Mouse (Mus musculus) CH12.LX (cell line): Measurements from ENCODE around the gene Syce3. TPM values are rescaled to one million over a fixed set of nuclear protein-coding genes. Genes with fewer than 3 reads are reported as not detected.

Source experiments
- DNase-seq: peaks from one replicate; pipeline ENCODE4 v3.0.0-alpha.2; 2013; ENCODE audit errors: extremely low read depth
- H3K27ac ChIP-seq: 2 replicates; pipeline ENCODE4 v1.5.1; 2012; ENCODE audit warnings: low read depth, mild to moderate bottlenecking, control low read depth, moderate library complexity; ENCODE audit not compliant: insufficient read depth
- H3K27me3 ChIP-seq: replicated peaks from 2 replicates; pipeline ENCODE3; 2012; ENCODE audit warnings: inconsistent platforms
- H3K36me3 ChIP-seq, 2 experiments: replicated peaks in 1 of 2; 2 replicates each; pipeline versions ENCODE3 to v1.6.1; 2012; ENCODE audit warnings: inconsistent platforms in 1 of 2, low read length in 1 of 2, mild to moderate bottlenecking in 1 of 2, mixed read lengths in 1 of 2, moderate library complexity in 1 of 2; ENCODE audit not compliant: control insufficient read depth in 1 of 2, insufficient read depth in 1 of 2
- H3K4me1 ChIP-seq, 2 experiments: 2 replicates each; pipeline ENCODE4 v1.6.1; 2012; ENCODE audit warnings: inconsistent platforms in 1 of 2, moderate library complexity in 1 of 2; ENCODE audit not compliant: insufficient read depth in 2 of 2, control insufficient read depth in 1 of 2
- H3K4me2 ChIP-seq: 2 replicates; pipeline ENCODE4 v1.6.1; 2012; ENCODE audit warnings: low read depth, mild to moderate bottlenecking, control low read depth; ENCODE audit not compliant: poor library complexity, insufficient read depth, severe bottlenecking
- H3K4me3 ChIP-seq, 3 experiments: fragments of 150-350 bp in 1 of 3; sonication (generic) in 1 of 3; replicated peaks in 1 of 3; 2 replicates each; pipeline versions ENCODE3 to v1.5.1; 2011 to 2012; ENCODE audit warnings: low read depth in 2 of 3, low read length in 2 of 3, mild to moderate bottlenecking in 2 of 3, moderate library complexity in 2 of 3, control low read depth in 1 of 3, improper control_type of control experiment in 1 of 3, inconsistent platforms in 1 of 3, mixed read lengths in 1 of 3; ENCODE audit not compliant: poor library complexity in 1 of 3
- H3K79me2 ChIP-seq: replicated peaks from 2 replicates; pipeline ENCODE4 v1.6.1; 2012; ENCODE audit warnings: mild to moderate bottlenecking, moderate library complexity; ENCODE audit not compliant: control insufficient read depth, poor library complexity, insufficient read depth, severe bottlenecking; ENCODE audit errors: extremely low read depth
- H3K9ac ChIP-seq: 2 replicates; pipeline ENCODE4 v1.6.1; 2012; ENCODE audit warnings: low read depth, mild to moderate bottlenecking, control low read depth, moderate library complexity; ENCODE audit not compliant: insufficient read depth
- H3K9me3 ChIP-seq: replicated peaks from 2 replicates; pipeline ENCODE3; 2012; ENCODE audit warnings: low read length, inconsistent platforms, mixed read lengths
- BHLHE40 ChIP-seq: IDR thresholded peaks from 2 replicates; pipeline ENCODE4 v1.6.1; 2011; ENCODE audit warnings: mild to moderate bottlenecking, low read depth, low read length, improper control_type of control experiment
- CHD1 ChIP-seq: IDR thresholded peaks from 2 replicates; pipeline ENCODE4 v1.6.1; 2012; ENCODE audit warnings: low read depth, low read length, improper control_type of control experiment, inconsistent platforms
- CHD2 ChIP-seq: IDR thresholded peaks from 2 replicates; pipeline ENCODE4 v1.6.1; 2011; ENCODE audit warnings: low read length, improper control_type of control experiment
- CTCF ChIP-seq, 2 experiments: IDR thresholded peaks in 1 of 2; conservative IDR thresholded peaks in 1 of 2; 2 replicates each; pipeline ENCODE4 v1.5.1; 2011 to 2012; ENCODE audit warnings: low read depth in 2 of 2, low read length in 2 of 2, improper control_type of control experiment in 1 of 2, inconsistent platforms in 1 of 2, mild to moderate bottlenecking in 1 of 2, moderate library complexity in 1 of 2
- E2F4 ChIP-seq: IDR thresholded peaks from 2 replicates; pipeline ENCODE4 v1.6.1; 2011; ENCODE audit warnings: low read depth, low read length, improper control_type of control experiment; ENCODE audit not compliant: insufficient replicate concordance
- ELF1 ChIP-seq: IDR thresholded peaks from 2 replicates; pipeline ENCODE4 v1.6.1; 2014; ENCODE audit warnings: low read depth, mild to moderate bottlenecking, inconsistent platforms, low read length, improper control_type of control experiment
- EP300 ChIP-seq: IDR thresholded peaks from 2 replicates; pipeline ENCODE4 v1.6.1; 2011; ENCODE audit warnings: low read length, improper control_type of control experiment
- ETS1 ChIP-seq: conservative IDR thresholded peaks from 2 replicates; pipeline ENCODE4 v1.6.1; 2012; ENCODE audit warnings: low read depth, mild to moderate bottlenecking, inconsistent platforms, low read length, improper control_type of control experiment, moderate library complexity
- GABPA ChIP-seq: IDR thresholded peaks from 2 replicates; pipeline ENCODE4 v1.6.1; 2012; ENCODE audit warnings: low read depth, low read length, improper control_type of control experiment, inconsistent platforms; ENCODE audit not compliant: insufficient replicate concordance
- HCFC1 ChIP-seq: IDR thresholded peaks from 2 replicates; pipeline ENCODE4 v1.6.1; 2012; ENCODE audit warnings: low read depth, mild to moderate bottlenecking, inconsistent platforms, low read length, improper control_type of control experiment
- IRF4 ChIP-seq: IDR thresholded peaks from 2 replicates; pipeline ENCODE4 v1.6.1; 2014; ENCODE audit warnings: low read depth, mild to moderate bottlenecking, inconsistent platforms, low read length, improper control_type of control experiment
- JUN ChIP-seq: IDR thresholded peaks from 2 replicates; pipeline ENCODE4 v1.6.1; 2011; ENCODE audit warnings: low read depth, mild to moderate bottlenecking, low read length, improper control_type of control experiment, moderate library complexity; ENCODE audit not compliant: insufficient read depth
- JUND ChIP-seq: conservative IDR thresholded peaks from 2 replicates; pipeline ENCODE4 v1.6.1; 2011; ENCODE audit warnings: low read depth, low read length, improper control_type of control experiment
- KAT2A ChIP-seq: IDR thresholded peaks from 2 replicates; pipeline ENCODE4 v1.6.1; 2012; ENCODE audit warnings: low read length, improper control_type of control experiment, inconsistent platforms; ENCODE audit not compliant: insufficient replicate concordance
- MAFK ChIP-seq: IDR thresholded peaks from 2 replicates; pipeline ENCODE4 v1.6.1; 2011; ENCODE audit warnings: low read length, improper control_type of control experiment; ENCODE audit not compliant: insufficient replicate concordance
- MAX ChIP-seq: IDR thresholded peaks from 2 replicates; pipeline ENCODE4 v1.6.1; 2011; ENCODE audit warnings: low read length, improper control_type of control experiment
- MAZ ChIP-seq: IDR thresholded peaks from 2 replicates; pipeline ENCODE4 v1.6.1; 2012; ENCODE audit warnings: low read depth, mild to moderate bottlenecking, inconsistent platforms, low read length, improper control_type of control experiment, moderate library complexity
- MEF2A ChIP-seq: IDR thresholded peaks from 2 replicates; pipeline ENCODE4 v1.6.1; 2014; ENCODE audit warnings: low read depth, mild to moderate bottlenecking, inconsistent platforms, low read length, improper control_type of control experiment, borderline replicate concordance
- MXI1 ChIP-seq: IDR thresholded peaks from 2 replicates; pipeline ENCODE4 v1.6.1; 2011; ENCODE audit warnings: mild to moderate bottlenecking, low read depth, low read length, improper control_type of control experiment
- MYC ChIP-seq: IDR thresholded peaks from 2 replicates; pipeline ENCODE4 v1.6.1; 2011; ENCODE audit warnings: low read depth, mild to moderate bottlenecking, improper control_type of control experiment, low read length
- NELFE ChIP-seq: IDR thresholded peaks from 2 replicates; pipeline ENCODE4 v1.6.1; 2011; ENCODE audit warnings: low read depth, low read length, improper control_type of control experiment
- NRF1 ChIP-seq: IDR thresholded peaks from 2 replicates; pipeline ENCODE4 v1.6.1; 2014; ENCODE audit warnings: low read depth, mild to moderate bottlenecking, inconsistent platforms, low read length, improper control_type of control experiment, moderate library complexity
- PAX5 ChIP-seq: IDR thresholded peaks from 2 replicates; pipeline ENCODE4 v1.6.1; 2012; ENCODE audit warnings: low read length, inconsistent platforms, mixed read lengths
- POLR2A ChIP-seq: IDR thresholded peaks from 2 replicates; pipeline ENCODE4 v1.6.1; 2011; ENCODE audit warnings: low read depth, mild to moderate bottlenecking, improper control_type of control experiment, low read length
- POLR2AphosphoS2 ChIP-seq: IDR thresholded peaks from 2 replicates; pipeline ENCODE4 v1.6.1; 2011; ENCODE audit warnings: low read depth, low read length, improper control_type of control experiment
- RAD21 ChIP-seq: IDR thresholded peaks from 2 replicates; pipeline ENCODE4 v1.6.1; 2011; ENCODE audit warnings: low read depth, mild to moderate bottlenecking, low read length, improper control_type of control experiment, moderate library complexity
- RCOR1 ChIP-seq: conservative IDR thresholded peaks from 2 replicates; pipeline ENCODE4 v1.6.1; 2012; ENCODE audit warnings: low read depth, mild to moderate bottlenecking, inconsistent platforms, low read length, improper control_type of control experiment
- SIN3A ChIP-seq: IDR thresholded peaks from 2 replicates; pipeline ENCODE4 v1.6.1; 2012; ENCODE audit warnings: low read length, improper control_type of control experiment, inconsistent platforms
- SMC3 ChIP-seq: IDR thresholded peaks from 2 replicates; pipeline ENCODE4 v1.6.1; 2011; ENCODE audit warnings: low read depth, low read length, improper control_type of control experiment
- TBP ChIP-seq: conservative IDR thresholded peaks from 2 replicates; pipeline ENCODE4 v1.6.1; 2011; ENCODE audit warnings: low read depth, low read length, improper control_type of control experiment
- TCF12 ChIP-seq: IDR thresholded peaks from 2 replicates; pipeline ENCODE4 v1.6.1; 2014; ENCODE audit warnings: low read depth, mild to moderate bottlenecking, inconsistent platforms, low read length, improper control_type of control experiment
- UBTF ChIP-seq: IDR thresholded peaks from 2 replicates; pipeline ENCODE4 v1.6.1; 2012; ENCODE audit warnings: low read depth, mild to moderate bottlenecking, inconsistent platforms, low read length, improper control_type of control experiment, moderate library complexity
- USF1 ChIP-seq: IDR thresholded peaks from 2 replicates; pipeline ENCODE4 v1.6.1; 2014; ENCODE audit warnings: low read depth, mild to moderate bottlenecking, inconsistent platforms, low read length, improper control_type of control experiment
- USF2 ChIP-seq: conservative IDR thresholded peaks from 2 replicates; pipeline ENCODE4 v1.6.1; 2011; ENCODE audit warnings: low read depth, low read length, improper control_type of control experiment
- ZC3H11A ChIP-seq: IDR thresholded peaks from 2 replicates; pipeline ENCODE4 v1.6.1; 2012; ENCODE audit warnings: low read depth, mild to moderate bottlenecking, inconsistent platforms, low read length, improper control_type of control experiment
- ZKSCAN1 ChIP-seq: IDR thresholded peaks from 2 replicates; pipeline ENCODE4 v1.6.1; 2012; ENCODE audit warnings: low read depth, inconsistent platforms, low read length, improper control_type of control experiment, borderline replicate concordance
- ZMIZ1 ChIP-seq: IDR thresholded peaks from 2 replicates; pipeline ENCODE4 v1.6.1; 2012; ENCODE audit warnings: low read depth, mild to moderate bottlenecking, inconsistent platforms, low read length, improper control_type of control experiment
- ZNF384 ChIP-seq: IDR thresholded peaks from 2 replicates; pipeline ENCODE4 v1.6.1; 2012; ENCODE audit warnings: low read depth, low read length, improper control_type of control experiment, inconsistent platforms
- dilution Hi-C: fragments of 300-500 bp; cut with MboI; formaldehyde crosslinking; loops from 2 replicates; pipeline ENCODE4 v1.14.3; 2020; ENCODE audit warnings: low sequenced_read_pairs; ENCODE audit not compliant: extremely low pct_unique_long_range_greater_than_20kb, extremely low pct_ligation_motif_present
- in situ Hi-C: fragments of 300-500 bp; cut with MboI; formaldehyde crosslinking; loops from 3 replicates; pipeline ENCODE4 v1.14.3; 2019; ENCODE audit warnings: low sequenced_read_pairs, low pct_ligation_motif_present, low pct_unique_long_range_greater_than_20kb, mixed read lengths
- polyA plus RNA-seq: library from polyadenylated mRNA; unstranded; fragments of >175 nt; gene quantifications from 2 replicates; pipeline ENCODE4 v1.2.1, GENCODE M21; 2012; ENCODE audit warnings: low read depth; ENCODE audit not compliant: insufficient read length
- total RNA-seq, 2 experiments: library from RNA; depleted of rRNA; stranded (reverse); fragments of 300-350 nt in 1 of 2; fragments of >200 nt in 1 of 2; gene quantifications; 2 replicates each; pipeline ENCODE4 v1.2.3; 2012 to 2014

Syce3 gene
- total and polyA plus RNA-seq, 3 experiments: not detected

DNA sequence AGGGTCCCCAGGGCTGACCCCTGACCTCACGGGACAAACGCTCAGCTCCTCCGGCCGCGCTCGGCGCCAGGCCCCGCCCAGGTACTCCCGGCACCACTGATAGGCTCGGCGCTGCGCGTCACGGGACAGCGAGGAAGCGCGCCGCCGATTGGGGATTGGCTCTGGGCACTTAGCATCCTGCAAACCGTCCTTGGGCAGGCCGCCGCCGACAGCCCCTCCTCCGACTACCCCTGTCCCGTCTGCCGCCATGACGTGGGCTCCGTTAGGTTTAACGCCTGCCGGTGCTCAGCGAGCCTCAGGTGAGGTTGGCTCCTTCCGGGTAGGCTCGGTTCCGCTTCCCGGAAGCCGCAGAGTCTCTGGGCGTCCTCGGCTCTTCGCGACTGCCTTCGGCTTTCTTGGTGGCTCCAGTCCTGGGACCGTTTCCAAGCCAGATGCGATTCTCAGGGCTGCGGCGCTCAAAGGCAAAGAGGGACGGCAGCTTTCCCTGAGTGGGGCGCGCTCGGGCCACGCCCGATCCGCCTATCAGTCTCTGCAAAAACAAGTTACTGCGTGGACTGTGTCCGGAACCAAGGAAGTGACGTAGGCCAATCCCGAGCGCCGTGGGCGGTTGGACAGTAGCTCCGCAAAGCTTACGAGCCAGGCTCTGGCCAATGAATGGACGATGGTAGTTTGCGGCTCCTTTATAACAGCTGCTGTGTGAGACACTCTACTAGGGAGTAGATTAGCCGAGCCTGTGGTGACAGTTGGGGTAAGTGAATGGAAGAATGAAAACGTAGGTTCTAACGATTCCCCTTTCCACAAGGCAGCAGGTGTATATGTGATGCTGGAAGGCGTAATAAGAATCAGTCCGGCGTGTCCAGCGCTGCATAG lies 19.3 kb upstream of the Syce3 start, which contains the start of the genes C730034F03Rik, Gm44502 and Chkb:
Gene C730034F03Rik (plus strand): TSS at position 238 of the 870 bp plus-strand sequence.
Gene Gm44502 (minus strand): TSS at position 345 of the 870 bp plus-strand sequence.
Gene Chkb (minus strand): TSS at position 557 of the 870 bp plus-strand sequence.
- H3K79me2 ChIP-seq: peaks cover 12% of the 10 kb centered on the region
- in situ Hi-C loops (loop anchor here (10.0 kb wide), 1 partner anchor 355 kb away; the partner anchor contains the start of gene Trabd), dilution Hi-C loops (no loop called here)

More for the DNA sequence above, 19.3 kb upstream of the Syce3 start, which contains the start of the genes C730034F03Rik, Gm44502 and Chkb:
- Histone ChIP-seq H3K9me3 (no peaks in the 10 kb centered on the region), H3K36me3 (peaks cover 21 to 36% of the 10 kb centered on the region in 2 experiments), H3K27me3 (no peaks in the 10 kb centered on the region), H3K4me3 (peak within 1 kb of the TSS; percentile 79 to 90 (median 80)), H3K4me2 (peak within 1 kb of the TSS; percentile 85), H3K4me1 (peaks cover 0 to 14% of the 10 kb centered on the region in 2 experiments; a peak in 2 of 4 replicates), H3K9ac (peak within 1 kb of the TSS; percentile 91), H3K27ac (peak within 1 kb of the TSS; percentile 76)
- peak; percentile 29; the same call in 1 of the 2 replicates for TF ChIP-seq IRF4
- peak; percentile 69 for TF ChIP-seq TCF12
- TF ChIP-seq MXI1: peak; percentile 77
- no peak for TF ChIP-seq ZNF384
- TF ChIP-seq ETS1: 0 out of 2 replicates have a peak, but pooled peaks have one; percentile 30
- TF ChIP-seq POLR2AphosphoS2: peak; percentile 75
- TF ChIP-seq USF2: no peak
- no peak for TF ChIP-seq CTCF (conservative IDR thresholded peaks at IDR 0.05 in 1 of 2, IDR thresholded peaks at IDR 0.05 in 1 of 2; ENCODE audit: low read depth in 2 of 2, low read length in 2 of 2)
- no peak for TF ChIP-seq E2F4
- 0 out of 2 replicates have a peak, but pooled peaks have one; percentile 43 for TF ChIP-seq KAT2A
- TF ChIP-seq ZC3H11A: no peak
- peak; percentile 81 for TF ChIP-seq NELFE
- peak; percentile 92; the same call in 1 of the 2 replicates for TF ChIP-seq SIN3A
- TF ChIP-seq TBP: peak; percentile 98
- TF ChIP-seq MEF2A: no peak
- no peak for TF ChIP-seq UBTF
- no peak; the same call in 1 of the 2 replicates for TF ChIP-seq NRF1
- peak; percentile 23; the same call in 1 of the 2 replicates for TF ChIP-seq JUN
- no peak for TF ChIP-seq ZKSCAN1
- no peak for TF ChIP-seq CHD2
- TF ChIP-seq SMC3: no peak
- no peak for TF ChIP-seq CHD1
- no peak for TF ChIP-seq JUND
- no peak; the same call in 1 of the 2 replicates for TF ChIP-seq MAX
- TF ChIP-seq POLR2A: peak; percentile 92
- no peak for TF ChIP-seq EP300
- peak; percentile 47 for TF ChIP-seq USF1
- TF ChIP-seq MAFK: no peak
- no peak for TF ChIP-seq RCOR1
- TF ChIP-seq PAX5: no peak
- TF ChIP-seq ELF1: peak; percentile 95
- TF ChIP-seq ZMIZ1: peak; percentile 90
- peak; percentile 89 for TF ChIP-seq BHLHE40
- peak; percentile 30; the same call in 1 of the 2 replicates for TF ChIP-seq MYC
- TF ChIP-seq MAZ: 0 out of 2 replicates have a peak, but pooled peaks have one; percentile 10
- TF ChIP-seq HCFC1: peak; percentile 70
- no peak for TF ChIP-seq GABPA
- TF ChIP-seq RAD21: no peak
- DNase-seq: peak; percentile 91
